23 mouse cellular contexts compared by ENCODE assay signal in the genomic region with DNA sequence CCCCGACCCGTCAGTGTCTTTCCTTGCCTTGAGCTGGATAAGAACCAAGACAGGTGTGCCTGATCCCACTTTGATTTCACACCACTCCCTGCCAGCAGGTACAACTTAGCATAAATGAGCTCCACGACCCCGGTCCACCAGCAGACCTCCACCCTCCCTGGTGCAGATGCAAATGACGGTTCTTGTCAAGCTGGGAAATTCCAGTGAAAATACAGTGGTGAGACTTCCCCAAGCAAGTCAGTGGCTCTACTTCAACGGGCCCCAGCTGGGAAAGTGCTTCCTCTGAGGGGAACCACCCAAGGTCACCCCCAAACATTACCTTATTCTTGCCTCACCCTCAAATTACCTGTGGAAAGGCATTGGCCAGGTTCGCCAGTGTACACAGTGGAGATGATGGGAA.
"Had no signal": no experiment of that assay in that cellular context is flagged by ENCODE, and none has a peak within 500 bp of the region (broad histone marks: within the 10 kb centered on the region; RNA-seq: fewer than 3 reads in every experiment).

No protein-coding gene starts in this region.

- H3K36me3 ChIP-seq: limb, embryonic 10.5 days; limb, embryonic 13.5 days; liver, embryonic 12.5 days; liver, embryonic 15.5 days; lung, embryonic 15.5 days; midbrain, embryonic 10.5 days; neural tube, embryonic 12.5 days; neural tube, embryonic 15.5 days had no signal

- H3K4me1 ChIP-seq: limb, embryonic 10.5 days; limb, embryonic 13.5 days; lung, embryonic 15.5 days; midbrain, embryonic 10.5 days; neural tube, embryonic 12.5 days; neural tube, embryonic 15.5 days had no signal

- H3K9ac ChIP-seq: limb, embryonic 13.5 days; liver, embryonic 12.5 days; liver, embryonic 15.5 days; lung, embryonic 15.5 days; neural tube, embryonic 12.5 days; neural tube, embryonic 15.5 days had no signal

- H3K27me3 ChIP-seq: limb, embryonic 13.5 days; liver, embryonic 12.5 days; liver, embryonic 15.5 days; lung, embryonic 15.5 days; neural tube, embryonic 12.5 days; neural tube, embryonic 15.5 days had no signal

- H3K4me3 ChIP-seq: layer of hippocampus, adult 2 months; limb, embryonic 10.5 days; limb, embryonic 13.5 days; liver, embryonic 12.5 days; liver, embryonic 15.5 days; lung, embryonic 15.5 days; megakaryocyte, embryonic 14.5 days; midbrain, embryonic 10.5 days; neural tube, embryonic 12.5 days; neural tube, embryonic 15.5 days had no signal

- H3K9me3 ChIP-seq: limb, embryonic 10.5 days; limb, embryonic 13.5 days; liver, embryonic 12.5 days; liver, embryonic 15.5 days; lung, embryonic 15.5 days; midbrain, embryonic 10.5 days; neural tube, embryonic 12.5 days; neural tube, embryonic 15.5 days had no signal

- DNase-seq: kidney, adult 2 months; kidney, postnatal 25 days; layer of hippocampus, adult 9-11 months; liver; lung, adult 18-20 months; lung, postnatal 10 days; lung, postnatal 36 days; midbrain, embryonic 14.5 days; right cerebral cortex, postnatal 25 days; spleen, adult 18-20 months; thymus, adult 18-20 months; thymus, postnatal 4 days had no signal

- ATAC-seq: liver, embryonic 12.5 days had no signal

- H3K4me2 ChIP-seq: limb, embryonic 13.5 days; liver, embryonic 12.5 days; liver, embryonic 15.5 days; lung, embryonic 15.5 days; neural tube, embryonic 12.5 days; neural tube, embryonic 15.5 days had no signal

- H3K27ac ChIP-seq: kidney, postnatal 0 days; layer of hippocampus, adult 2 months; limb, embryonic 10.5 days; limb, embryonic 13.5 days; liver, embryonic 12.5 days; liver, embryonic 15.5 days; lung, embryonic 15.5 days; midbrain, embryonic 10.5 days; neural tube, embryonic 12.5 days; neural tube, embryonic 15.5 days had no signal
